Mouse (Mus musculus) CH12.LX (cell line): ENCODE measurements around the gene Nacc2. TPM values are rescaled to one million over a fixed set of nuclear protein-coding genes. Genes with fewer than 3 reads are reported as not detected.

Experiments
- DNase-seq: peaks from one replicate; pipeline ENCODE4 v3.0.0-alpha.2; 2013; ENCODE audit errors: extremely low read depth
- H3K27ac ChIP-seq: 2 replicates; pipeline ENCODE4 v1.5.1; 2012; ENCODE audit warnings: low read depth, mild to moderate bottlenecking, control low read depth, moderate library complexity; ENCODE audit not compliant: insufficient read depth
- H3K27me3 ChIP-seq: replicated peaks from 2 replicates; pipeline ENCODE3; 2012; ENCODE audit warnings: inconsistent platforms
- H3K36me3 ChIP-seq, 2 experiments: replicated peaks in 1 of 2; 2 replicates each; pipeline versions ENCODE3 to v1.6.1; 2012; ENCODE audit warnings: inconsistent platforms in 1 of 2, low read length in 1 of 2, mild to moderate bottlenecking in 1 of 2, mixed read lengths in 1 of 2, moderate library complexity in 1 of 2; ENCODE audit not compliant: control insufficient read depth in 1 of 2, insufficient read depth in 1 of 2
- H3K4me1 ChIP-seq, 2 experiments: 2 replicates each; pipeline ENCODE4 v1.6.1; 2012; ENCODE audit warnings: inconsistent platforms in 1 of 2, moderate library complexity in 1 of 2; ENCODE audit not compliant: insufficient read depth in 2 of 2, control insufficient read depth in 1 of 2
- H3K4me2 ChIP-seq: 2 replicates; pipeline ENCODE4 v1.6.1; 2012; ENCODE audit warnings: low read depth, mild to moderate bottlenecking, control low read depth; ENCODE audit not compliant: poor library complexity, insufficient read depth, severe bottlenecking
- H3K4me3 ChIP-seq, 3 experiments: fragments of 150-350 bp in 1 of 3; sonication (generic) in 1 of 3; replicated peaks in 1 of 3; 2 replicates each; pipeline versions ENCODE3 to v1.5.1; 2011 to 2012; ENCODE audit warnings: low read depth in 2 of 3, low read length in 2 of 3, mild to moderate bottlenecking in 2 of 3, moderate library complexity in 2 of 3, control low read depth in 1 of 3, improper control_type of control experiment in 1 of 3, inconsistent platforms in 1 of 3, mixed read lengths in 1 of 3; ENCODE audit not compliant: poor library complexity in 1 of 3
- H3K79me2 ChIP-seq: replicated peaks from 2 replicates; pipeline ENCODE4 v1.6.1; 2012; ENCODE audit warnings: mild to moderate bottlenecking, moderate library complexity; ENCODE audit not compliant: control insufficient read depth, poor library complexity, insufficient read depth, severe bottlenecking; ENCODE audit errors: extremely low read depth
- H3K9ac ChIP-seq: 2 replicates; pipeline ENCODE4 v1.6.1; 2012; ENCODE audit warnings: low read depth, mild to moderate bottlenecking, control low read depth, moderate library complexity; ENCODE audit not compliant: insufficient read depth
- H3K9me3 ChIP-seq: replicated peaks from 2 replicates; pipeline ENCODE3; 2012; ENCODE audit warnings: low read length, inconsistent platforms, mixed read lengths
- CHD1 ChIP-seq: IDR thresholded peaks from 2 replicates; pipeline ENCODE4 v1.6.1; 2012; ENCODE audit warnings: low read depth, low read length, improper control_type of control experiment, inconsistent platforms
- CHD2 ChIP-seq: IDR thresholded peaks from 2 replicates; pipeline ENCODE4 v1.6.1; 2011; ENCODE audit warnings: low read length, improper control_type of control experiment
- CTCF ChIP-seq, 2 experiments: IDR thresholded peaks in 1 of 2; conservative IDR thresholded peaks in 1 of 2; 2 replicates each; pipeline ENCODE4 v1.5.1; 2011 to 2012; ENCODE audit warnings: low read depth in 2 of 2, low read length in 2 of 2, improper control_type of control experiment in 1 of 2, inconsistent platforms in 1 of 2, mild to moderate bottlenecking in 1 of 2, moderate library complexity in 1 of 2
- ETS1 ChIP-seq: conservative IDR thresholded peaks from 2 replicates; pipeline ENCODE4 v1.6.1; 2012; ENCODE audit warnings: low read depth, mild to moderate bottlenecking, inconsistent platforms, low read length, improper control_type of control experiment, moderate library complexity
- HCFC1 ChIP-seq: IDR thresholded peaks from 2 replicates; pipeline ENCODE4 v1.6.1; 2012; ENCODE audit warnings: low read depth, mild to moderate bottlenecking, inconsistent platforms, low read length, improper control_type of control experiment
- IRF4 ChIP-seq: IDR thresholded peaks from 2 replicates; pipeline ENCODE4 v1.6.1; 2014; ENCODE audit warnings: low read depth, mild to moderate bottlenecking, inconsistent platforms, low read length, improper control_type of control experiment
- JUND ChIP-seq: conservative IDR thresholded peaks from 2 replicates; pipeline ENCODE4 v1.6.1; 2011; ENCODE audit warnings: low read depth, low read length, improper control_type of control experiment
- MEF2A ChIP-seq: IDR thresholded peaks from 2 replicates; pipeline ENCODE4 v1.6.1; 2014; ENCODE audit warnings: low read depth, mild to moderate bottlenecking, inconsistent platforms, low read length, improper control_type of control experiment, borderline replicate concordance
- PAX5 ChIP-seq: IDR thresholded peaks from 2 replicates; pipeline ENCODE4 v1.6.1; 2012; ENCODE audit warnings: low read length, inconsistent platforms, mixed read lengths
- POLR2AphosphoS2 ChIP-seq: IDR thresholded peaks from 2 replicates; pipeline ENCODE4 v1.6.1; 2011; ENCODE audit warnings: low read depth, low read length, improper control_type of control experiment
- SIN3A ChIP-seq: IDR thresholded peaks from 2 replicates; pipeline ENCODE4 v1.6.1; 2012; ENCODE audit warnings: low read length, improper control_type of control experiment, inconsistent platforms
- SMC3 ChIP-seq: IDR thresholded peaks from 2 replicates; pipeline ENCODE4 v1.6.1; 2011; ENCODE audit warnings: low read depth, low read length, improper control_type of control experiment
- TBP ChIP-seq: conservative IDR thresholded peaks from 2 replicates; pipeline ENCODE4 v1.6.1; 2011; ENCODE audit warnings: low read depth, low read length, improper control_type of control experiment
- TCF12 ChIP-seq: IDR thresholded peaks from 2 replicates; pipeline ENCODE4 v1.6.1; 2014; ENCODE audit warnings: low read depth, mild to moderate bottlenecking, inconsistent platforms, low read length, improper control_type of control experiment
- UBTF ChIP-seq: IDR thresholded peaks from 2 replicates; pipeline ENCODE4 v1.6.1; 2012; ENCODE audit warnings: low read depth, mild to moderate bottlenecking, inconsistent platforms, low read length, improper control_type of control experiment, moderate library complexity
- USF1 ChIP-seq: IDR thresholded peaks from 2 replicates; pipeline ENCODE4 v1.6.1; 2014; ENCODE audit warnings: low read depth, mild to moderate bottlenecking, inconsistent platforms, low read length, improper control_type of control experiment
- USF2 ChIP-seq: conservative IDR thresholded peaks from 2 replicates; pipeline ENCODE4 v1.6.1; 2011; ENCODE audit warnings: low read depth, low read length, improper control_type of control experiment
- ZC3H11A ChIP-seq: IDR thresholded peaks from 2 replicates; pipeline ENCODE4 v1.6.1; 2012; ENCODE audit warnings: low read depth, mild to moderate bottlenecking, inconsistent platforms, low read length, improper control_type of control experiment
- ZMIZ1 ChIP-seq: IDR thresholded peaks from 2 replicates; pipeline ENCODE4 v1.6.1; 2012; ENCODE audit warnings: low read depth, mild to moderate bottlenecking, inconsistent platforms, low read length, improper control_type of control experiment
- dilution Hi-C: fragments of 300-500 bp; cut with MboI; formaldehyde crosslinking; loops from 2 replicates; pipeline ENCODE4 v1.14.3; 2020; ENCODE audit warnings: low sequenced_read_pairs; ENCODE audit not compliant: extremely low pct_unique_long_range_greater_than_20kb, extremely low pct_ligation_motif_present
- in situ Hi-C: fragments of 300-500 bp; cut with MboI; formaldehyde crosslinking; loops from 3 replicates; pipeline ENCODE4 v1.14.3; 2019; ENCODE audit warnings: low sequenced_read_pairs, low pct_ligation_motif_present, low pct_unique_long_range_greater_than_20kb, mixed read lengths
- polyA plus RNA-seq: library from polyadenylated mRNA; unstranded; fragments of >175 nt; gene quantifications from 2 replicates; pipeline ENCODE4 v1.2.1, GENCODE M21; 2012; ENCODE audit warnings: low read depth; ENCODE audit not compliant: insufficient read length
- total RNA-seq, 2 experiments: library from RNA; depleted of rRNA; stranded (reverse); fragments of 300-350 nt in 1 of 2; fragments of >200 nt in 1 of 2; gene quantifications; 2 replicates each; pipeline ENCODE4 v1.2.3; 2012 to 2014

The Nacc2 gene
- total and polyA plus RNA-seq, 3 experiments, result 0.59 to 2.3 (median 1.1) TPM

DNA sequence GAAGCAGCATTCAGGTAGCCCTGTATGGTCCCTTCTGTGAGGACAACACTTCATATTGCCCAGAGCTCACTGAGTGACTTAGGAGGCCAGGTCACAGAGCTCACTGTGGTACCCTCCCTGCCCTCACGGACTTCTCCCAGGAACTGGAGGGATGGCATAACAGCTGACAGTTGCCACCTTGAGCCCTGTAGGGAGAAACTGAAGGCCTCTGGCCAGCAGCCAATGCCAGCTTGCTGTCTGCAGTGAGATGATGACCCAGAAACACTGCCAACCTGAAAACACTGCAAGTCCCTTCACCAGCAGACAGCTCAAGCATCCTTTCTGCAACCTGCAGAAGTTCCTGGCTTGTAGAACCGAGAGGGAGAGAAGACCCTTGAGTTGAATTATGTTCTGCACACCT lies 20.5 kb upstream of the Nacc2 start:
- H3K27ac ChIP-seq, result no peak overlapping the region
- no peak overlapping the region for H3K9ac ChIP-seq
- H3K4me3 ChIP-seq, result no peak overlapping the region
- no peak for DNase-seq
- H3K4me2 ChIP-seq, result no peak overlapping the region
- in situ Hi-C loops (loop anchor here (10.0 kb wide), 2 partner anchors 89 to 119 kb away; partner anchors contain the start of gene Ubac1), dilution Hi-C loops (no loop called here)
- peaks cover 7 to 23% of the 10 kb centered on the region in 2 experiments for H3K4me1 ChIP-seq
- H3K27me3 ChIP-seq, result no peaks in the 10 kb centered on the region
- H3K79me2 ChIP-seq, result no peaks in the 10 kb centered on the region
- no peaks in the 10 kb centered on the region for H3K9me3 ChIP-seq
- TF ChIP-seq USF1 (no peak), ZC3H11A (no peak), CHD2 (no peak), SIN3A (no peak), IRF4 (no peak), UBTF (no peak), HCFC1 (no peak), SMC3 (no peak), JUND (no peak), POLR2AphosphoS2 (no peak)
- peaks cover under 1 to 9% of the 10 kb centered on the region in 2 experiments for H3K36me3 ChIP-seq

DNA sequence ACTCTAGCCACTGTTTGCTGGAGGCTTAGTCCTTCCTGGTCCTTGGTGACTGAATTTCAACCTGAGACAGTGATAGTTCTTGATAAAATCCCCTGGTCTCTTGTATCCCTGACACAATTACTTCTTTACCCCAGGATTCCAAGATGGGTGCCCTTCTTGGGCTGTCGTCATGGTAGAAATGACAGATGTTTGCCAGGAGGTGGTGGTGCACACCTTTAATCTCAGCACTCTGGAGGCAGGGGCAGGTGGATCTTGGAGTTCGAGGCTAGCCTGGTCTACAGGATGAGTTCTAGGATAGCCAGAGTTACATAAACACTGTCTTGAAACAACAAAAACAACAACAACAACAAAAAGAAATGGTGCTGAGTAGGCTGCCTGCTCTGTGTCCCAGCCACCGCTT lies 20.0 kb upstream of the Nacc2 start:
- Histone ChIP-seq H3K9me3 (no peaks in the 10 kb centered on the region), H3K27me3 (no peaks in the 10 kb centered on the region), H3K4me3 (no peak overlapping the region), H3K9ac (no peak overlapping the region), H3K79me2 (no peaks in the 10 kb centered on the region), H3K27ac (no peak overlapping the region), H3K4me1 (peaks cover 10 to 27% of the 10 kb centered on the region in 2 experiments), H3K36me3 (peaks cover 5 to 14% of the 10 kb centered on the region in 2 experiments), H3K4me2 (no peak overlapping the region)
- dilution Hi-C loops (no loop called here), in situ Hi-C loops (loop anchor here (10.0 kb wide), 2 partner anchors 88 to 118 kb away; partner anchors contain the start of gene Ubac1)
- TF ChIP-seq CHD1, result no peak
- TF ChIP-seq ETS1, result no peak
- no peak for TF ChIP-seq SMC3
- TF ChIP-seq CTCF (conservative IDR thresholded peaks at IDR 0.05 in 1 of 2, IDR thresholded peaks at IDR 0.05 in 1 of 2; ENCODE audit: low read depth in 2 of 2, low read length in 2 of 2), result no peak
- TF ChIP-seq TBP, result no peak
- TF ChIP-seq USF2, result no peak
- TF ChIP-seq PAX5, result no peak
- no peak for TF ChIP-seq MEF2A
- TF ChIP-seq IRF4, result no peak
- TF ChIP-seq ZMIZ1, result no peak
- no peak for TF ChIP-seq TCF12
- no peak for DNase-seq
